Mouse (Mus musculus) ZHBTc4 (cell line): ENCODE measurements around the gene Zfp410.

Experiments
- DNase-seq: peaks from one replicate; pipeline ENCODE4 v3.0.0-alpha.2; 2011; ENCODE audit warnings: low read depth, low spot score

Zfp410 gene

GRCm38 (mm10) chr12:84361555-84362489 lies 45.2 kb downstream of the Zfp410 start, which contains the start of the genes Coq6 and Fam161b:
Gene Coq6, plus strand, starts transcription at chr12:84361657.
Gene Fam161b, minus strand, starts transcription at chr12:84361833.
- peak; percentile 98 for DNase-seq

DNA sequence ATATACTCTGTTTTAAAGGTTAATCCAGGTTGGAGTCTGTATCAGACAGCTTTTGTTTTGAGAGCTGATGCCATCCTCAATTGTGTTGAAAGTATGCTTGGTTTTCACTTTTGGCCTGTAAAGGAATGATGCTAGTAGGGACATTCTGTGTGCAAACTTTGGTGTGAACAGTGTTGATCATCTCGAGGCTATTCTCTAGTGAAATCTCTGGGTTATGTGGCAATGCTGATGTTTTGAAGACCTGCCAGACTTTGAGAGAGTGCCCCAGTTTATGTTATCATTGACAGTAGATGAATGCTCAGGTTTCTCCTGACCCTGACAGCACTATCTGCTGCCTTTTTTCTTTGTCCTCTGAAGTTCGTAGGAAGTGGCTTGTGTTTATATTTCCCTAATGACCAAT lies 46.2 kb downstream of the Zfp410 start:
- DNase-seq, result no peak

GRCm38 (mm10) chr12:84364291-84364690 lies 47.6 kb downstream of the Zfp410 start:
- peak; percentile 54 for DNase-seq

- no peak for DNase-seq
Measured at GRCm38 (mm10) chr12:84365137-84365536, 48.5 kb downstream of the Zfp410 start.

GRCm38 (mm10) chr12:84366971-84367370 lies 50.3 kb downstream of the Zfp410 start:
- peak; percentile 88 for DNase-seq

DNA sequence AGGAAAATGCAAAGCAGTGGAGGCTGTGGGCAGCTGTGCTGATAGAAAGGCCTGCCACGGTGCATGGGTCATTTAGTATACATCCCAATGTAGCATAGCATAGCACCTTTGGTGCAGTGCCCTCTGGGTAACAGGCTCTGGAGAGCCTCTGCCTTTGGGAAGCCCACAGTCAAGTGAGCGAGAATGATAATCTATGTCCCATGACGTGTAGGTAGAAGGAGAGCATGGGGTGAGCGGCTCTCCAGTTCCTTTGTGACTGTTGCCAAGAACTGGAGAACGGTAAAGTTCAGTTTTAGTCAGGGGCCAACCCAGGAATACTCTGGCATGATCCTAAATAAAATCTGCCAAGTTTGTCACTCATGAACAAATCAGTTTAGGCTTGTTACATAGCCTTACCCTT lies 55.0 kb downstream of the Zfp410 start:
- DNase-seq, result no peak

GRCm38 (mm10) chr12:84373831-84374481 lies 57.3 kb downstream of the Zfp410 start:
- DNase-seq, result no peak

DNA sequence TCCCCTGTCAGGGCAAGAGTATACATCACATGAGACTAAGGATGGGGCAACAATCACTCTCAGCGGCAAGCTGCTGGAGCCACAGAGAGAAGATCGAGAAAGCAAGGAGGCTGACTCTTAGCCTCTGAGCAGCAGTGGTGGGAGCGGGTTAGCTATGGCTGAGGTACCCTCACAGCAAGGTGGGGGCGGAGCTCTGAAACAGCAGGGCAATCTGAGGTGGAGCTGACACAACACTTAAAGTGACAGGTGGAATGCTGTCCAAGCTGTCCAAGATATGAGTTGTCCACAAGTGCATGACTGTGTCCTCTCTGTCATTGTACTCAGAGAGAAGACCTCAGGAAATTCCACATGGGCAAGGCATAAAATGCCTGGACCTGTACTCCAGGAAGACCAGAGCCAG lies 65.7 kb downstream of the Zfp410 start:
- no peak for DNase-seq

DNA sequence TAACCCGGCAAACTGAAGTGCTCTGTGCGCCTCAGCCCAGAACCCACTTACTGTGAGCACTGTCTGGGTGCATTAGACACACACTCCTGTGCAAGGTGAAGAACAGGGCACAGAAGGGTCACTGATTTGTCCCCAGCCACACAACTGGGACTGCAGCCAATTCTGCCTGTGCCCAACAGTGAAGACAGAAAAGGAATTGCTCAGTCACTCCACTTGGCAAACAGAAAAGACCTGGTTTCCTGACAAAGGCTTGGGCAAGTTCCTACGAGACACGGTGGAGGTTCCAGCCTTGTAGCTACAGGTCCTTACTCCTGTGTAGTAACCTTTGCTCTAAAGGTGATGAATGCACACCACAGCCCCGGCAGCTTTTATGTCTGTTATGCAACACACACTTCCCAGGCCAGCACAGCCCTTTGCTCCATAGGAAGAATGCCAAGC lies 68.0 kb downstream of the Zfp410 start:
- DNase-seq, result no peak

DNA sequence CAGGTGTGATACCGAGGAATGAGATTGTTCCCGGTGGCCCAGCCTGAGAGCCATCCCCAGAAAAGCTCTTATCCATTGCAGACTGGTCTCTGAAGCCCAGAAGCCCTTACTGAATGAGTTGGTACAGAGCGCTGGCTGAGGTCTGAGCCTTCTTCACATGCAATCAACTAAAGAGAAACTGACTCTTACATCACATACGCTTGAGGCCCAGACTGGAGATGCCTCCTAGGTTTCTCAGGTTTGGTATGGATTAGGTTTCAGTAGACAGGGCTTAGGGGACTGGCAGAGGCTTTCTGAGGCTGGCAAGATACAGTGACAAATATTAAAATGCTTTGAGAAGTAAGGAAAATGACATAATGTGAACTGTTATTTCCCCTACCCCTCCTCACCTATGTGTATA lies 68.8 kb downstream of the Zfp410 start:
- DNase-seq, result no peak

- DNase-seq, result no peak
Measured at GRCm38 (mm10) chr12:84388097-84388496, 71.4 kb downstream of the Zfp410 start.

DNA sequence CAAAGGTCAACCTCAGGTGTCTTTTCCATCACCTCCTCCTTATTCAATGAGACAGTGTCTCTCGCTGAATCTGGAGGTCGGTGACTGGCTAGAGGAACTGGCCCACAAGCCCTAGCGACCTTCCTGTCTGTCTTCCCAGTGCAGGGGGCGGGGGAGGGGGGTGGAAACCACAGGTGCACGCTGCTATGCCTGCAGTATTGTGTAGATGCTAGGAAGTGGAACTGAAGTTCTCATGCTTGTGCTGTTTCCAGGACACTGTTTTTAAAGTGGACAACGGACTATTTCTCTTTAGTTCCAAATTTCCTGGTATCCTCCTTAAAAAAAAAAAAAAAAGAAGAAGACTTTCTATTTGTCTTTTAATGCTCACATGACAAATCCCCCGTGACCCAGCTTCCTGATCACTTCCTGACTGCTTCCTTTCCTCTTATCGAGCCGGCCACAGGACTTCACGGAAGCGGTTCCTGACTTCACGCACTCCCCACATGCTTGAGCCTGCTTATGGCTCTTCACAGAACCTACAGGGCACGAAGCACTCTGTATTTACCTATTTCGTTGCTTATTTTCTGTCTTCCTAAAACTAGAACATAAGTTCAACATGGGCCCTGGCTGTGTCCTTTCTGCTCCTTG lies 72.2 kb downstream of the Zfp410 start:
- peak; percentile 53 for DNase-seq

GRCm38 (mm10) chr12:84390336-84390735 lies 73.7 kb downstream of the Zfp410 start:
- DNase-seq, result no peak

- DNase-seq, result no peak
Measured at GRCm38 (mm10) chr12:84392681-84393080, 76.0 kb downstream of the Zfp410 start.
